Mouse (Mus musculus): ENCODE measurements around the gene Ptbp3. TPM values are rescaled to one million over a fixed set of nuclear protein-coding genes. Genes with fewer than 3 reads are reported as not detected.

Gene Ptbp3
- polyA plus RNA-seq, 1 experiment from 2014 or later = 19.9 TPM

DNA sequence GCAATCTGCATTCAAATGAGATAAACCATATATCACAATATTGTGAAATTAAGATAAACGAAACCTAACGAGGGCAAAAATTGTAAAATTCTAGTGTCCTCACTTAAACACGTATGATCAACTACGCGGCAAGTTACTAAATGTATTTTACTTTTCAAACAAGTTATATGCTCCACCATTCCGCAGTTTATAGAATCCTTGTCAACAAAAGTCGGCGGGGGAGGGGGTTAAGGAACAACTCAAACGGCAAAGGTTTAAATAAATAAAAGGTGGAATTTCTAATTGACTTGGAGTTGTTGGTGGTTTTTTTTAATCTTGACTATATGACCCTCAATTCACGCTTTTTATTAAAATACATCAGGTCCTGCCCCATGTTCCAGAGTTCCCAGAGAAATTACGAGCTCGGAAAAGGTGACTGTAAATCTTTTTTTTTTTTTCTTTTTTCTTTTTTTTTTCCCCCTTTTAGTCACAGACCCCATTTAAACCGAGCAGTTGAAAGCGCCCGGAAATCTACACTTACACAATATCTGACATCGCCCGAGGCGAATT lies 1.1 kb downstream of the Ptbp3 start:
- Histone ChIP-seq H3K4me2 (ENCODE audit: low read depth, low read length) (peak overlapping the region; percentile 88), H3K9me3 (ENCODE audit: control insufficient read depth, low read length) (no peaks in the 10 kb centered on the region), H3K27me3 (ENCODE audit: control insufficient read depth, insufficient read depth, low read length) (no peaks in the 10 kb centered on the region), H3K36me3 (ENCODE audit: control insufficient read depth, insufficient read depth, low read length) (no peaks in the 10 kb centered on the region), H3K4me1 (ENCODE audit: control insufficient read depth, insufficient read depth, low read length) (peaks cover 13% of the 10 kb centered on the region), H3K27ac (ENCODE audit: low read depth, low read length) (peak overlapping the region; percentile 92; the same call in 1 of the 2 replicates), H3K9ac (replicated peaks; ENCODE audit: low read depth, low read length) (peak overlapping the region; percentile 88), H3K4me3 (ENCODE audit: low read depth, low read length) (peak overlapping the region; percentile 89)
- no peak for ATAC-seq (ENCODE audit: low read depth)
- 5% methylated on average over 18 of the region's 18 CpGs for WGBS

DNA sequence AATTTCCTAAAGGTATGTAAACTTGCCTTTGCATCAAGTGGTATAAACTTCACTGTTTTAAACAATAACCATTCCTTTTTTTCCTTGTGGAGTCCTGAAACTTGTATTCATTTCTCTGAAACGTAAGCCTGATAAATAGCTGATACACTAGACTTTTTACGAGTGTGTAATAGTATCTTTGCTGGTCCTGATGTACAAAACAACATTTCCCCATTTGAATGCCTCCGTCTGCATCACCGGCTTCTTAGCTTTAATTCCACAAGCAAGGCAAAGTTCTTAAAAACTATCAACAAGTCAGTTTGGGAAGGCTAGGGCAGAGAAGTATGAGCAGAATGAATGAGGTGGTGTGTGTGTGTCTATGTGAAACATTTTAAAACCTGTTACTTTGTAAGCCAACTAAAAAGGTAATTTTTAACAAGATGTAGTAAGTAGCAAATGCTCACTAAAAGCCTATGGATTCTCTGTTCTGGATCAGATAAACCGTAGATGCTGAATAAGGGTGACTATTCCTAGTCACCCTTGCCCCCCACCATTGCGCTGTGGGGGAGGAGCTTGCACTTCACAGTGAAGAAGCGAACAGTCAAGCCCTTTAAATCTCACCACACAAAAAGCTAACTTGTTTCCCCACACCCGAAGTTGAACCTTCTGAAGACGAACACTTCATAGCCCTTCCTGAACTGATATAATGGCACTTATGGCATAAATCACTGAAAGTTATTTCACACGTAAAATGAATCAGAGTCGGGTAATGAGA lies 1.9 kb downstream of the Ptbp3 start:
- H3K9me3 ChIP-seq (ENCODE audit: control insufficient read depth, low read length) = no peaks in the 10 kb centered on the region
- peak overlapping the region; percentile 88 for H3K4me2 ChIP-seq (ENCODE audit: low read depth, low read length)
- whole genome bisulfite sequencing = 26% methylated on average over 11 of the region's 11 CpGs
- no peaks in the 10 kb centered on the region for H3K36me3 ChIP-seq (ENCODE audit: control insufficient read depth, insufficient read depth, low read length)
- H3K4me1 ChIP-seq (ENCODE audit: control insufficient read depth, insufficient read depth, low read length) = peaks cover 13% of the 10 kb centered on the region
- H3K27me3 ChIP-seq (ENCODE audit: control insufficient read depth, insufficient read depth, low read length) = no peaks in the 10 kb centered on the region
- H3K27ac ChIP-seq (ENCODE audit: low read depth, low read length) = no peak overlapping the region
- no peak for ATAC-seq (ENCODE audit: low read depth)
- H3K9ac ChIP-seq (replicated peaks; ENCODE audit: low read depth, low read length) = no peak overlapping the region; the same call in 1 of the 2 replicates
- peak overlapping the region; percentile 89 for H3K4me3 ChIP-seq (ENCODE audit: low read depth, low read length)

DNA sequence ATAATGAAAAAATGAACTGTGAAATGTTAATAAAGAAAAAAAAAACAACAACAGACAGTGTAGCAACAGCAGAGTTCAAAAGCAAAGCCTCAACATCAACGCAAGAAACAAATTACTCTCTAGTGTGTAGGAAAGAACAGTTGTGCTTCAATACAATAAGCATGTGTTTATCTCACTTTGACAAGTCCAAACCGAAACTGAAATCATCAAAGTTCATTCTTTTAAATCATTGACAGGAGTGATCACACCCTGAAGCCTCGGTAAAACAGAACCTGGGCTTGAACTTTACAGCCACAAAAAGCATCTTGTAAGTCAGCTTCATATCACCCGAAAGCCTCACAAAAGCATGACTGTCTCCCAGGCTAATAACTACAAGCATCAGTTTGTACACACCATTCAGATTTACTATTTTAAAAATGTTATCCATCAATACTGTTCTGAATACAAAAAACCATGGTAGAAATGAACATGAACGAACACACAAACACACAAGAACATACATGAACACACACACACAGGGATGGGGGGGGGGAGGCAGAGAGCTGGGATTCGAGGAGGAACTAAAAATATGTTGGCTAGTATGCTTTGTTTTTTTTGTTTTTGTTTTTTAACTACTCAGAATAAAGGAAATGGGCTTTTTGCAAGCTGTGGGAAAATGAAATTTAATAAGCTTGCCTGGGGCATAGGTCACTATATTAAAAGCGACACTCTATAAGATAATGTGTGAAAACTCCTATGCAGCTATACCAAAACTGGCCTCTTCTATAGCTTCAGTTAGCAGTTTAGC lies 2.7 kb downstream of the Ptbp3 start:
- H3K9ac ChIP-seq (replicated peaks; ENCODE audit: low read depth, low read length) = no peak overlapping the region
- H3K4me2 ChIP-seq (ENCODE audit: low read depth, low read length) = no peak overlapping the region; the same call in 1 of the 2 replicates
- WGBS = 60% methylated on average over 7 of the region's 7 CpGs

DNA sequence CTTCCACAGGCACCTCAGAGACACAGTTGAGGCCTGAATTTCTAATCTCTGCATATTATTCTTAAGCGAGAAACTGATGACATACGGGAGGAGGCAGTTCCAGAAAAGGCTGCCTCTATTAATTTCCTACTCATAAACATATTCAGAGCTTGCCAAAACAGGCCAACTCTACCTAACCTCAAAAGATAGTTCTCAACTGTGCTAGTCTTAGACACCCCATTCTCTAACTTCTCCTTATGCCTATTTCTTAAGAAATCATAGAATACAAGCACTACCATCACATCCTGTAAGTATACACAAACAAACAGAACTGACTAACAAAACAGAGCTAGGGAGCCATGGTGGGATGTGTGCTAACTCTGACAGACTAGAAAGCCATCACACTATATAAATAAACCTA lies 4.5 kb downstream of the Ptbp3 start:
- Histone ChIP-seq H3K9ac (replicated peaks; ENCODE audit: low read depth, low read length) (no peak overlapping the region), H3K36me3 (ENCODE audit: control insufficient read depth, insufficient read depth, low read length) (no peaks in the 10 kb centered on the region), H3K4me2 (ENCODE audit: low read depth, low read length) (no peak overlapping the region; the same call in 1 of the 2 replicates), H3K9me3 (ENCODE audit: control insufficient read depth, low read length) (no peaks in the 10 kb centered on the region), H3K27ac (ENCODE audit: low read depth, low read length) (no peak overlapping the region), H3K4me3 (ENCODE audit: low read depth, low read length) (no peak overlapping the region), H3K27me3 (ENCODE audit: control insufficient read depth, insufficient read depth, low read length) (no peaks in the 10 kb centered on the region), H3K4me1 (ENCODE audit: control insufficient read depth, insufficient read depth, low read length) (peaks cover 13% of the 10 kb centered on the region)
- no peak for ATAC-seq (ENCODE audit: low read depth)
- WGBS = 73% methylated on average over 2 of the region's 2 CpGs

More for the DNA sequence above, 2.7 kb downstream of the Ptbp3 start:
- no peak overlapping the region for H3K4me3 ChIP-seq (ENCODE audit: low read depth, low read length)
- no peaks in the 10 kb centered on the region for H3K36me3 ChIP-seq (ENCODE audit: control insufficient read depth, insufficient read depth, low read length)
- no peaks in the 10 kb centered on the region for H3K9me3 ChIP-seq (ENCODE audit: control insufficient read depth, low read length)
- no peaks in the 10 kb centered on the region for H3K27me3 ChIP-seq (ENCODE audit: control insufficient read depth, insufficient read depth, low read length)
- H3K4me1 ChIP-seq (ENCODE audit: control insufficient read depth, insufficient read depth, low read length) = peaks cover 13% of the 10 kb centered on the region
- no peak for ATAC-seq (ENCODE audit: low read depth)
- H3K27ac ChIP-seq (ENCODE audit: low read depth, low read length) = no peak overlapping the region

DNA sequence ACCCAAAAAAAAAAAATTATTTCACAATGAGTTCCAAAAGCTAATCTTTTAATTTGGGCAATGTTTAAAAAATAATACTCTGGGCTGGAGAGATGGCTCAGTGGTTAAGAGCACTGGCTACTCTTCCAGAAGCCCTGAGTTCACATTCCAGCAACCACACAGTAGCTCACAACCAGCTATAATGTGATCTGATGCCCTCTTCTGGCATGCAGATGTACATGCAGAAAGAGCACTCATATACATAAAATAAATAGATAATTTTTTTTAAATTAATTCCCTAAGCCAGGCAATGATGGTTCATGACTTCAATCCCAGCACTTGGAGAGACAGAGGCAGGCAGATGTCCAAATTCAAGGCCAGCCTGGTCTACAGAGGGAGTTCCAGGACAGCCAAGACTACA lies 6.2 kb downstream of the Ptbp3 start:
- Histone ChIP-seq H3K4me1 (ENCODE audit: control insufficient read depth, insufficient read depth, low read length) (peaks cover 13% of the 10 kb centered on the region), H3K27ac (ENCODE audit: low read depth, low read length) (no peak overlapping the region), H3K9ac (replicated peaks; ENCODE audit: low read depth, low read length) (no peak overlapping the region), H3K4me3 (ENCODE audit: low read depth, low read length) (no peak overlapping the region), H3K27me3 (ENCODE audit: control insufficient read depth, insufficient read depth, low read length) (no peaks in the 10 kb centered on the region), H3K36me3 (ENCODE audit: control insufficient read depth, insufficient read depth, low read length) (no peaks in the 10 kb centered on the region), H3K9me3 (ENCODE audit: control insufficient read depth, low read length) (no peaks in the 10 kb centered on the region), H3K4me2 (ENCODE audit: low read depth, low read length) (no peak overlapping the region)
- ATAC-seq (ENCODE audit: low read depth) = no peak

DNA sequence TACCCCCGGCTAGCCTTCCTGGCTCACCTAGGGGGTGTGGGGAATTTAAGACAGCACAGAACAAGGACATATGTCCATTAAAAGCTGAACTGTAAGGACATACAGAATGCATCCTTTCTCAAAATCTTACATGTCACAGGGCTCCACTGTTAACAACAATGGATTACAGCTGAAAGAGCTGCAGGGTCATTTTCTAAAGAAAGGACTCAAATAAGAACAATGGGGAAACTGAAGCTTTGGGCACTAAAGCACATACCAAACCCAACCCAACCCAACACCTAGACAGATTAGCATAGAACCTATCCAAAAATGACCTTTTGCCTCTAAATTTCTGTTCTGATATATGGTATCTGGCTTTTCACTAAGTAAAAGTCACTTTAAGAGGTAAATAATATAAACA lies 12.9 kb downstream of the Ptbp3 start:
- Histone ChIP-seq H3K27me3 (ENCODE audit: control insufficient read depth, insufficient read depth, low read length) (no peaks in the 10 kb centered on the region), H3K9ac (replicated peaks; ENCODE audit: low read depth, low read length) (no peak overlapping the region), H3K36me3 (ENCODE audit: control insufficient read depth, insufficient read depth, low read length) (no peaks in the 10 kb centered on the region), H3K4me3 (ENCODE audit: low read depth, low read length) (no peak overlapping the region), H3K4me1 (ENCODE audit: control insufficient read depth, insufficient read depth, low read length) (no peaks in the 10 kb centered on the region), H3K4me2 (ENCODE audit: low read depth, low read length) (no peak overlapping the region), H3K27ac (ENCODE audit: low read depth, low read length) (no peak overlapping the region), H3K9me3 (ENCODE audit: control insufficient read depth, low read length) (no peaks in the 10 kb centered on the region)
- WGBS = 98% methylated on average over 1 of the region's 1 CpGs
- ATAC-seq (ENCODE audit: low read depth) = no peak

DNA sequence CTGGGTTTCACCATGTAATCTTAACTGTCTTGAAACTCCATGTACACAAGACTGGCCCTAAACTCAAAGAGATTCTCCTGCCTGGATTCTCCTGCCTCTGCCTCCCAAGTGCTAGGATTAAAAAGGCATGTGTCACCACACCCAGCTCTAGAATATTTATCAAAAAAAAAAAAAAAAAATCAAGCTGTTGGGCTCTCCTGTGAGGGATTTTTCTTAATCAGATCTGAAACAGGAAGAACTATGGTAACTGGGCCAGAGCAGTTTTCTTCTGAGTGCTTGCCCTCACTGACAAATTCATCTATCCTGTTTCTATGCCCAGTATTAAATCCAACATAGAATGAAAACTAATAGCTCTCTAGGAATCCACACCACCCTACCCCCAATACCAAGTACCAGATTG lies 13.5 kb downstream of the Ptbp3 start:
- ATAC-seq (ENCODE audit: low read depth) = no peak
- H3K9me3 ChIP-seq (ENCODE audit: control insufficient read depth, low read length) = no peaks in the 10 kb centered on the region

DNA sequence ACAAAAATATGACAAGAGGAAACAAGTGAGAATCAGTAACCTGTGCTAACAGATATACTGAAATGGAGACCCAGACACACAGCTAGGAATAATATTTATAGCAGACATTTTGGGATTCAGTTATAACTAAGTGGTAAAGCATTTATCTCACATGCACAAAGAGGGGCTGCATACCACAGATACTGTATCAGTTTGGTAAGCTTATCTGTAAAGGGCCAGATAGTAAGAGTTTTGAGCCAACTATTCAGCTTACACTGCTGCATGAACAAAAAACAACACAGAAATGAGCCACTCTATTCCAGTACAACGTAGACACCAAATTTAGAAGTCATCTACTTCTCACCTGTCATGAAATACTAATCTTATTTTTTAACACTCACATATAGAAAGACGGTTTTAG lies 15.9 kb downstream of the Ptbp3 start:
- no peaks in the 10 kb centered on the region for H3K9me3 ChIP-seq (ENCODE audit: control insufficient read depth, low read length)
- H3K4me2 ChIP-seq (ENCODE audit: low read depth, low read length) = no peak overlapping the region
- no peaks in the 10 kb centered on the region for H3K4me1 ChIP-seq (ENCODE audit: control insufficient read depth, insufficient read depth, low read length)
- WGBS = 90% methylated on average over 2 of the region's 2 CpGs
- H3K27me3 ChIP-seq (ENCODE audit: control insufficient read depth, insufficient read depth, low read length) = no peaks in the 10 kb centered on the region
- no peaks in the 10 kb centered on the region for H3K36me3 ChIP-seq (ENCODE audit: control insufficient read depth, insufficient read depth, low read length)
- ATAC-seq (ENCODE audit: low read depth) = no peak
- no peak overlapping the region for H3K27ac ChIP-seq (ENCODE audit: low read depth, low read length)
- no peak overlapping the region for H3K9ac ChIP-seq (replicated peaks; ENCODE audit: low read depth, low read length)
- no peak overlapping the region for H3K4me3 ChIP-seq (ENCODE audit: low read depth, low read length)

More for the DNA sequence above, 13.5 kb downstream of the Ptbp3 start:
- Histone ChIP-seq H3K9ac (replicated peaks; ENCODE audit: low read depth, low read length) (no peak overlapping the region), H3K36me3 (ENCODE audit: control insufficient read depth, insufficient read depth, low read length) (no peaks in the 10 kb centered on the region), H3K4me1 (ENCODE audit: control insufficient read depth, insufficient read depth, low read length) (no peaks in the 10 kb centered on the region), H3K27me3 (ENCODE audit: control insufficient read depth, insufficient read depth, low read length) (no peaks in the 10 kb centered on the region), H3K4me2 (ENCODE audit: low read depth, low read length) (no peak overlapping the region), H3K4me3 (ENCODE audit: low read depth, low read length) (no peak overlapping the region), H3K27ac (ENCODE audit: low read depth, low read length) (no peak overlapping the region)

DNA sequence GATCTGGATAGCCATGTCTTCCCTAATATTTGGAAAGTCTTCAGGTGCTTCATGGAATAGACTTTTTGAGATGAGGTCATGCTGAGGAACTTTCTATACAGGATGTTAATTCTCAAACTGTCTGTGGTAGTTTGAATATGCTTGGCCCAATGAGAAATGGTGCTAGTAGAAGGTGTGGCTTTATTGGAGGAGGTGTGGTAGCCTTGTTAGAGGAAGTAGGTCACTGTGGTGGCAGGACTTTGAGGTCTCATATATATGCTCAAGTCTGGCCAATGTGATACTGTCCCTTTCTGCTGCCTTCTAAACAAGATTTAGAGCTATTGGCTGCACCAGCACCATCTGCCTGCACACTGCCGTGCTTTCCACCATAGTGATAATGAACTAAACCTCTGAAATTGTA lies 18.0 kb downstream of the Ptbp3 start:
- H3K9ac ChIP-seq (replicated peaks; ENCODE audit: low read depth, low read length) = no peak overlapping the region
- no peaks in the 10 kb centered on the region for H3K27me3 ChIP-seq (ENCODE audit: control insufficient read depth, insufficient read depth, low read length)
- H3K4me2 ChIP-seq (ENCODE audit: low read depth, low read length) = no peak overlapping the region
- no peaks in the 10 kb centered on the region for H3K9me3 ChIP-seq (ENCODE audit: control insufficient read depth, low read length)
- WGBS = 22% methylated on average over 1 of the region's 1 CpGs
- H3K27ac ChIP-seq (ENCODE audit: low read depth, low read length) = no peak overlapping the region
- no peaks in the 10 kb centered on the region for H3K36me3 ChIP-seq (ENCODE audit: control insufficient read depth, insufficient read depth, low read length)
- no peak overlapping the region for H3K4me3 ChIP-seq (ENCODE audit: low read depth, low read length)
- no peak; the same call in 1 of the 2 replicates for ATAC-seq (ENCODE audit: low read depth)
- no peaks in the 10 kb centered on the region for H3K4me1 ChIP-seq (ENCODE audit: control insufficient read depth, insufficient read depth, low read length)

Measured in neural tube, embryonic 14.5 days (tissue).